Mouse (Mus musculus) heart, adult 2 months (tissue): ENCODE results near the gene Dgkz.

Experiments used
- CTCF ChIP-seq: fragments of 200-600 bp; IDR thresholded peaks from 2 replicates; pipeline ENCODE4 v1.8.1; 2022; ENCODE audit warnings: antibody characterized with exemption, mild to moderate bottlenecking, moderate library complexity
- EP300 ChIP-seq: fragments of 200-500 bp; IDR thresholded peaks from 2 replicates; pipeline ENCODE4 v1.6.1; 2011; ENCODE audit warnings: low read depth, low read length, control low read depth; ENCODE audit not compliant: insufficient read depth

DNA sequence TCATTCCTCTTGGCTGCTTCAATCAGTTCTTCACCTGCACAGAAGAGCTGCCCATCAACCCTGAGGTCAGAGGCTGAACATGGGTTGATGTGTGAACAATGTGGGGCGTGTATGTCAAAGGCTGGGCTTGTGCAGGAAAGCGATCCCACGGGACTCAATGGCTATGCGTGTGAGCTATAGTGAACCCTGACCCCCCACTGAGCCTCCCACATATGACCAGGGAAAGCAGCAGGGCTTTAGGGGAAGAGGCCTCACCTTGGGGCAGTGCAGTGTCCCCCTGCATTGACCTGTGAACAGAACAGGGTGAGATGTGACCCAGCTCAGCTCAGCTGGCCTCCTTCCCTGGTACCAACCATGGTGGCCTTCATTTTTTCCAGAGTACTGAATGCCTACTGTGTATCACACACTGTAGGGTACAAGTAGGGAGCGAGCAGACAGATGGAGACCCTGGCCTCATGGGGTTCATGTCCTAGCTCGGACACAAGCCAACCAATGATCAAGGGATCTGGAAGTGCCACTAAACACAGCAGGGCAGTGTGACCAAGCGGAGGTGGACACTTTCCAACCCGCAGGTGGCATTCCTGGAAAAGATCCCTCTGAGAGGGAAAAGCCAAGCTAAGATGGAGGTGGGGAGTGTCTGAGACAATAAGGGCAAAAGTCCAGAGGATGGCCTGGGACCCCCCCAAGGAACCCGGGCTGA lies 40.7 kb downstream of the Dgkz start:
- no peak for TF ChIP-seq CTCF
- TF ChIP-seq EP300: no peak
